Mouse (Mus musculus) lung, postnatal 36 days (tissue): Measurements from ENCODE around the gene Tulp1.
"Not testable (repeated sequence)": the region's sequence is repeated elsewhere in the genome, so short reads cannot be mapped to it uniquely, and the experiment has no call there.

Experiments used
- DNase-seq: peaks from one replicate; pipeline ENCODE4 v3.0.0; 2022; ENCODE audit warnings: mixed read lengths

Tulp1 gene

DNA sequence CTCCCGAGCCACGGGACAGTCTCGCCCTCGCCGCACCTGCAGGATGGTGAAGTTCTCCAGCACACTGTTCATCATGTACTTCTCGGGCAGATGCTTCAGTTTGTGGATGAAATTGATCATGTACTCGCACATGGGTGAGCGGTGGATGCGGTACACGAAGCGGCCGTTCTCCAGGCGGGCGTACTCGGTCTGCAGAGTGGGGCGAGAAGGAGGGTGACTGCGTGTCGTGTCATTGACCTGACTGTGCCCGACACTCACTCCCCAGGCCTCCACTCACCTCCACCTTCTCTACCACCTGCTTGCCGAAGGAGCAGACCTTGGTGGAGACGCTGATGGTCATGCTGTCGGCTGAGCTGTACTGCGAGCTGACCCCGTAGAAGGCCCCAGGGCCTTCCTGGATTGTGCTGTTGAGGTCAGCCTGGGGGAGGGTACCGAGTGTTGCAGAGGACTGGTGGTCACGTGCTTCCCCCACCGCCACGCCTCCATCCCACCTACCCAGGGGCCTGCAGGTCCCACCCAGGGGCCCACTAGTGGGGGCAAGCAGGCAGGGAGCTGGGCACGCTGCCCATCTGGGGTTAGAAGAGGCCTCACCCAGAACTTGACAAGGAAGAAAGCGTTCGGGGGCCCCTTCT lies 32.0 kb downstream of the Tulp1 start:
- no peak for DNase-seq

DNA sequence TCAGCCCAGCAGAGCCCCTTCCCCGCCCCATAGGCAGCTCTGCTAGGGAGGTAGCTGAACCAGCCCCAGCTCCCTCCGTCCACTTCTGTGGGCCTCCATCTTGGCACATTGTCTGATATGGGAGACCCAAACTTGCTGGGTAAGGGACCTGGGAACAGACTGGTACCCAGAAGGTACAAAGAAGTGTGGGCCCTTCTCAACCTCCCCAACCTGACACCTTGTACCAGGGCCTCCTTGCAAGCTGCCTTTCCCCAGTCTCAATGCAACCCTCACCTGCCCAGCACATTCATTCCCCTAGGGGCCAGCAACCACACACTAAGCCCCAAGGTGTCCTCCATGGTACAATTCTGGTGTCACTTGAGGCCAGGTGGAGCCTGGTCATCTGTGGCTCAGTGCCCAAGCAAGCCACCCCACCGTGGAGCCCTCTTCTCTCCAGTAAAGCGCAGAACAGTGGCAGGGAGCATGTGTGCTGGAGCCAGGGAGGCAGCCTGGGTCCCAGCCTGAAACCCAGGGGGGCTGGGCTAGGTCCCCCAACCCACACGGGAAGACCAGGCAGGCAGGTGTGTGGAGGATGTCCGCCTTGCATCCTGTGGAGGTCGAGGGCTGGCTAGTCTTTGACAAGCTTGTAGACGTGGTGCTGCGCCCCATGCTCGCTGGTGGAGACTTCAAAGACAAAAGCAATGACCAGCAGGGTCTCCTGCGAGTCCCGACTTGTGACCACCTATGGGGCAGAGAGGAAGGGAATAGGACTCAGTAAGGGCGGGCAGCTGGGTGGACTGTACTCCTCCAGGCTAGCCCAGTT lies 32.7 kb downstream of the Tulp1 start:
- no peak for DNase-seq

DNA sequence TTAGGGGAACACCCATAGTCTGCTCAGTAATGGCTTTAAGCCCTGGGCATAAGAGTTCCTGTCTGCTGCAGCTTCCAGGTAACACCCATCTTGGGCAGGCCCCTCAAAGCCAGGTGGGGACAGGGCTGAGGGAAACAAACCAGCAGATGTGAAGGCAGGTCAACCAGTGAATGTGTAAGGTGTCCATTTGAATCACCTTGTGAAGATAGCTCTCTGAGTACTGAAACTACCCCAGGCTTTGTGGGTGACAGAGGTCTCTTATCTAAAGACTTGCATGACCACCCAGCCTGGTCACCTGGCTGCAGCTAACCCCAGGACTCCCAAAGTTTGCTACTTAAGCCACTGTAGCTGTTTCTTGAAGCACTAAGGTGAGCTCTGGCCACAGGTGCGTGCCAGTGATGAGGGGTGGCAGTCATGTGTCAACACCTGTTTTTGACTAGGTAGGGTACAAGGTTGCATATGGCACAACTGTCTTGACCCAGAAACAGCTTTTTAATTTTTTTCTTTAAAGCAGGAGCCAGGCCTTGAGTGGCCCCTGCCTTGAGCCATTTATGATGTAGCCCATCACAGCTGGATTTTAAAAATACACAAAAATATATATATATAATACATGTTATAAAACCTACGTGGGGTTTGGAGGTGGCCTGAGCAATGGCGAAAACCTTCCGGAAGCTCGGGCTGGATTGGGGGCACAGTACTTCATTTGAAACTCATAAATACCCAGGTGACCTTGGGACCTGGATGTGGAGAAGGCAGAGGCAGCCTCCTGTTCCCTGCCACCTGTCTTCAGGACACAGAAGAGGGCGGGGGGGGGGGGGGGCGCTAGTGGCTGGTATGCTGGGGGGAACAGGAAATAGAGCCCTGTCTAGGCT lies 33.5 kb downstream of the Tulp1 start:
- no peak for DNase-seq

GRCm38 (mm10) chr17:28330590-28330989 lies 34.4 kb downstream of the Tulp1 start:
- not testable (repeated sequence) for DNase-seq

DNA sequence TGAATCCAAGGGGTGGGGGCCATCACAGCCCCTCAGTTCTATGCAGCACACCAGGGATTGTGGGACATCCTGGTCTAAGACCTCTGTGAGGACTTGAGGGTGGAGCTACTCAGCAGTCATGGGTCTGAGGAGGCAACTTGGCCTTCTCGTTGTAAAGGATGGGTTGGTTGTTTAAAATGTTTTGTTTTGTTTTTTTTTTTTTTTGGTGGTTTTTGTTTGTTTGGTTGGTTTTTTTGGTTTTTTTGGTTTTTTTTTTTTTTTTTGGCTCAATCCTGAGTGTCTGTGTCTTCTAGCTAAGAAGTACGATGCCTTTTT lies 34.8 kb downstream of the Tulp1 start:
- DNase-seq, result no peak

DNA sequence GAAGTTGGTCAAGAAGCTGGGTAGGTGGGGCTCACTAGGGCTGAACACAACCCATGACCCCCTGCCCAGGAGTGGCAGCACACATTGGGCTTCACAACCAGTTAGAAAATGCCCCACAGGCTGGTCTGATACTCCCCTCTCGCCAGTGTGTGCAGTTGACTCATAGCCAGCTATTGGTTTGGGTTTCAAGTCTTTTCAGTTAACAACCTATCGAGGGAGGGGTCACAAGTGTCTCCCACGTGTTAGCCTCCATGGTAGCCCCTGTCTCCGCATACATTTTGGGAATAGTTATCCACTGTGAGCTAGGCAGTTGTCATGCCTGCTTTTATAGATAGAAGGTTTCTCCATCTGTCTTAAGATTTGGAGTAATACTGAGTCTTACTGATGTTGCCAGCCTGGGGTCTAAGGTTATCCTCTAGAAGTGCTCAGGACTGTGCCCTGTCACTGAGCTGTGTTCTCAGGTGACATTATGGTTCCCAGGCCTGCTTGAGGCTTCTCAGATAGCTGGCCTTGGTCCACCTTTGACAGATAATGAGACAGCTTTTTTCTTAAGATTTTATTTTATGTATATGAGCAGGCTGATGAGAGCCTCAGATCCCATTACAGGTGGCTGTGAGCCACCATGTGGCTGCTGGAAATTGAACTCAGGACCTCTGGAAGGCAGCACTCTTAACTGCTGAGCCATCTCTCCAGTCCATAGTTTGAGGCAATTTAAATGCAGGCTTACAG lies 35.4 kb downstream of the Tulp1 start:
- no peak for DNase-seq

DNA sequence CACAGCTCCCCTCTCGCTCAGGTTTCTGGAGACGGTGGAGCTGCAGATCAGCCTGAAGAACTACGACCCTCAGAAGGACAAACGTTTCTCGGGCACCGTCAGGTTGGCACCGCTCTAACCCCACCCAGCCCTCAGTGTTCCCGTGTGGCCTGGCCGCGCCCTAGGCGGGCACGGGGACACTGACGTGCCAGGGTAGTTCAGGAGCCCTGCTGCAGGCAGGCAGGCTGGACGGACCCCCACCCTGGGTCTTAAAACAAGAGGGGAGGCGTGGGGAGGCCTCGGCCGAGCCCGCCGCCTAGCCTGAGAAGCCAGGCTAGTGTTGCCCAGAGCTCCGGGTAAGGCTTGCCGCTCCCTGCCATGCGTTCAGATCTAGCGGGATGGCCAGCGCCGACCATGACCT lies 36.1 kb downstream of the Tulp1 start:
- DNase-seq, result peak; percentile 34

DNA sequence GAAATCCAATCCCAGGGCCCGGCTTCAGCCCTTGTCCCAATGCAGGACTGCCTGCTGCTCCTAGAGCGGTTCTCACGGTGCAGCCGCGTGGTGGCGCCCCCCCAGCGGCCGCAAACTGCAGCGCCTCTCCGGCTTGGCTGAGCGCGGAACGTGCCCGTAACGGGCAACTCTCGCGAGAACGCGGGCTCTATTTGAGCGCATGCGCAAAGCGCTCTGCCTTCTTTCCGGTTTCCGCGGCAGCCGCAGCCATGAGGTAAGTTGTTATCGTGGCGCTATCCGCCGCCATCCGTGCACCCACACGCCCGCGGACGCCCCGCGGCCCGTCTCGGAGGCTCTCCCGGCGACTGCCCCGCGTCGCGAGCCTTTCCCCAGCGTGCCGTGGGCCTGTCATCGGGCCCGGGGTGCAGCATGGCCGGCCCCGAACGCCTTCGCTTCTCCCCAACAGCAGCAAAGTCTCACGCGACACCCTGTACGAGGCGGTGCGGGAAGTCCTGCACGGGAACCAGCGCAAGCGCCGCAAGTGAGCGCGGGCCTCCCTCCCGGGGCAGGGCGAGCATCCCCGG lies 36.6 kb downstream of the Tulp1 start, which contains the start of gene Rpl10a:
Gene Rpl10a (plus strand): TSS at position 106 of the 563 bp plus-strand sequence.
- peak; percentile 98 for DNase-seq

GRCm38 (mm10) chr17:28327673-28328325 lies 37.2 kb downstream of the Tulp1 start:
- DNase-seq, result peak; percentile 14

DNA sequence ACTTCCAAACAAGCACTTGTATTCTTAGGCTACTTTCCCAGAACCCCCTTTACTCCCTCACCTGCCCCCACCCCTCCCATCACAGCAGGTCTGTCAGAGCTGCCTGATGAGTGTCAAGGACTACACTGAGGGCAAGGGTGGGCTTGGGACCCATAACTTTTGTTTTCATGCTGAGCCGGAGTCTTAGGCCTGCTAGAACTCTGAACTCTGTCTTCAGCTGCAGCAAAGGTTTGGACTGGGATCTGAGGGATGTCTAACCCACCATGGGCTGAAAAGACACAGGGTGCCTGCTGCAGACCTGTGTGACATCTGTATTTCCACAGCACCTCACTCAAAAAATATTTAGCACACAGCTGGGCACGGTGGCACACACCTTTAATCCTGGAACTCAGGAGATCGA lies 38.1 kb downstream of the Tulp1 start:
- no peak for DNase-seq

GRCm38 (mm10) chr17:28325751-28326150 lies 39.3 kb downstream of the Tulp1 start:
- no peak for DNase-seq

DNA sequence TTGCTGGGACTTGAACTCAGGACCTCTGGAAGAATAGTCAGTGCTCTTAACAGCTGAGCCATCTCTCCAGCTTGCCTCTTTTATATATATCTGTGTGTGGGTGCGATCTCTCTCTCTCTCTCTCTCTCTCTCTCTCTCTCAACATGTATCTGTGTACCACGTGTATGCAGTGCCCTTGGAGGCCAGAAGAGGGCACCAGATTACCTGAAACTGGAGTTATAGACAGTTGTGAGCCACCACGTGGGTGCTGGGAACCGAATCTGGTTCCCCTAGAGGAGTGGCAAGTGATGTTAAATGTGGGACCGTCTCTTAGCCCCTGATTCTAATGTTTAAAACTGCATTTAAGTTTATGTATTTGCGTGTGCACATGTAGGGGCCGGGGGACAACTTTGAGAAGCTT lies 40.6 kb downstream of the Tulp1 start:
- DNase-seq, result not testable (repeated sequence)

- DNase-seq, result no peak
Observed at GRCm38 (mm10) chr17:28323786-28324185, 41.2 kb downstream of the Tulp1 start.

DNA sequence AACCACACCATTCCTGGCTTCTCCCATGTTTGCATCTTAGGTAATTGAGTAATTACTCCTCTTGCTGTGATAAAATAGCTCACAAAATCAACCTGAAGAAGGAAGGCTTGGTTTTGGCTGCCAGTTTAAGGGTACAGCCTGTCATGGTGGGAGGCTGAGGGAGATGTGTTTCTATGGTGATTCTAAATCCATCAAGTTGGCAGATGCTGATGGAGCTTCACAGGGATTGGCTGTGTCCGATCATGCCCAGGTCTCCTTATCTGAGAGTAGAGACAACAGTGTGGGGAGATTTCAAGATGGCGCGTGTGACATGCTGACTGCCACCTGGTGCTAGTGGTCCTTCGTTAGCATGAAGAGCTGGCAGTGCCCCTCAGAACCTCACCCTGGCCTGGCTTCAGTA lies 43.3 kb downstream of the Tulp1 start:
- no peak for DNase-seq

DNA sequence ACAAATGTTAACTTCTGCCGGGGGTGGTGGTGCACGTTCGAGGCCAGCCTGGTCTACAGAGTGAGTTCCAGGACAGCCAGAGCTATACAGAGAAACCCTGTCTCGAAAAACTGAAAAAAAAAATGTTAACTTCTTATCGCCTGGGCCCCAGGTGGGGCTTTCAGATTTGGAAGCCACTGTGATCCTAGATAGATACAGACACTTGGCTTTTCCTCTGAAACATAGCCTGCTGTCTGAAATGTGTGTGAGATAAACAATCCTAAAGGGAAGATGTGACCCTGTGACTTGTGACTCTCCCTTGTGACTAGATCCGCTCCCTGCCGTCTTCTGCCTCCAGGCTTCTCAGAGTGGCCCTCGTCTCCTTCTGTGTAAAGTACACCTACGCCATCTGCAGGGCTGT lies 47.3 kb downstream of the Tulp1 start:
- no peak for DNase-seq

DNA sequence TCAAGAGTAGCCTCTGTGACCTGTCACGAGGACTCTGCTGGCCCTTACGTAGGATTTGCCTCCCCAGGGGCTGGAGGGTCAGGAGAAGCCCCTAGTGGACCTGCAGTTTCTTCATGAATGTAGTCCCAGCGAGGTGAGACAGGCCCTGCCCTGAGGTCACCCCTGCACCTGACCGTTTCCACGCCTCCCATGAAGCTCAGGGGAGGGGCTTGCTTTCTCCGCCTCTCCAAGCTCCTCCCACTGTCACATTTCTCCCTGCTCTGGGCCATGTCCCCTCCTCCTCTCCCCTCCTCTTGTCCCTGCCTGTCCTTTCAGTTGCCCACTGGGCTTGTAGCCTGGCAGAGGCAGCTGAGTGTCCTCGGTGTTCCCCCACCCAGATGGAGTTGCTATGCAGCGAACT lies 47.9 kb downstream of the Tulp1 start:
- no peak for DNase-seq

DNA sequence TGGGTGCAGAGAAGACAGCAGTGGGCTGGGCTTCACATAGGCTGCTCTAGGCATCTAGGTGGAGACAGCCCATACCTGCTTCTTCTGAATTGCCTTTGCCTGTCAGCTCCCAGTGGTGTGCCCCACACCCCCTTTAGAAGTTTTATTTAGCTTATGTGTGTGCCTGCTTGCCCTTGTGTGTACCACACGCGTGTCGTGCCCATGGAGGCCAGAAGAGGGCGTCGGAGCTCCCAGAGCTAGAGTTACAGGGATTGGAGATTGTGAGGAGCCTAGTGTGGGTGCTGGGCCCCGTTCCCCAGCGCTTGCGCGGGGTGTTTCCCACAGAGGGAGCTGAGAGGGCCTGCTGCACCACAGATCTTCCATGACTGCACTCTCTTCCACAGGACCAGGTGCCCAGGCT lies 48.5 kb downstream of the Tulp1 start:
- no peak for DNase-seq

- no peak for DNase-seq
Observed at GRCm38 (mm10) chr17:28315611-28316160, 49.3 kb downstream of the Tulp1 start.

DNA sequence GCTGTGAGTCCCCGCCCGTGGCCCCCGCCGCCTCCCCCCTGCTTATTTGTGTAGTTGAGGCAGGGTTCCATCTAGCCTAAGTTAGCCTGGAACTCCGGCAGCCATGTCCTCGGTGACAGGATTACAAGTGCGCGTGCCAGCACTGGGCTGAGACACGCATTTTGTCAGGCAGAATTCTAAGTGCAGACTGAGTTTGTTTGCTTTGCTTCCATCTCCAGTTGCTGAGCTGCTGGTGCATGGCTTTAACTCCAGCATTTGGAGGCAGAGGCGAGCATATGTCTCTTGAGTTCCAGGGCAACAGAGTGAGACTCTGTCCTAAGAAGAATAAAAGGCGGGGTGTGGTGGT lies 51.2 kb downstream of the Tulp1 start:
- DNase-seq, result peak; percentile 37

- peak; percentile 99 for DNase-seq
Observed at GRCm38 (mm10) chr17:28313212-28313879, 51.7 kb downstream of the Tulp1 start, which contains the start of gene Fance. Fance (plus strand) TSS chr17:28313519.
